Mouse (Mus musculus): ENCODE results near the gene Ttc13. TPM values are rescaled to one million over a fixed set of nuclear protein-coding genes. Genes with fewer than 3 reads are reported as not detected.

Ttc13 gene
- polyA plus RNA-seq, 1 experiment, result 11.4 TPM

DNA sequence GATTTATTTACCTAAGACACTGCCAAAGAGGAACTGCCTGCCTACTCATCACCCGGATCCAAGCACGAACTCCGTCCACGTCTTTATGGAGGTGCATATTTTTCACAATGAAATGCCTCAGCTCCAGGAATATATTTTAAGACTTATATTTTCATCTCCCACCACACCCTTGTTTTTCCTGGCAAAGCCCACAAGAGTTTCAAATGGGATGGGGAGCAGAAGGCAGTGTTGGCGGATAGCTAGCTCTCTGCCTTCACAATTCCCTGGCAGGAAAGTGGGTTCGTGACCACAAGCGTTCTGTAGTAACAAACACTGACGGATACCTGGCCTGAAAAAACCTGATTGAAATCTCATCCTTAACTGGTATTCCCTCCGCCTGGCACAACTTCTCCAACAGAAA is 60.0 kb downstream of the Ttc13 start:
- no peak for TF ChIP-seq CTCF (IDR thresholded peaks at IDR 0.05; ENCODE audit: extremely low read depth, insufficient read length, insufficient replicate concordance, low read depth, low read length)
- TF ChIP-seq POLR2A (IDR thresholded peaks at IDR 0.05; ENCODE audit: low read depth, low read length), result no peak
- Histone ChIP-seq H3K4me1 (ENCODE audit: control insufficient read depth, insufficient read depth, insufficient read length, low read length) (peaks cover 18% of the 10 kb centered on the region), H3K36me3 (ENCODE audit: control insufficient read depth, insufficient read depth, low read length) (no peaks in the 10 kb centered on the region), H3K27ac (ENCODE audit: insufficient read depth, low read depth, low read length) (no peak overlapping the region), H3K4me3 (ENCODE audit: low read depth, low read length) (peak overlapping the region; percentile 91; the same call in 1 of the 2 replicates), H3K27me3 (ENCODE audit: control insufficient read depth, insufficient read depth, low read length) (no peaks in the 10 kb centered on the region)
- WGBS, result 61% methylated on average over 9 of the region's 9 CpGs

DNA sequence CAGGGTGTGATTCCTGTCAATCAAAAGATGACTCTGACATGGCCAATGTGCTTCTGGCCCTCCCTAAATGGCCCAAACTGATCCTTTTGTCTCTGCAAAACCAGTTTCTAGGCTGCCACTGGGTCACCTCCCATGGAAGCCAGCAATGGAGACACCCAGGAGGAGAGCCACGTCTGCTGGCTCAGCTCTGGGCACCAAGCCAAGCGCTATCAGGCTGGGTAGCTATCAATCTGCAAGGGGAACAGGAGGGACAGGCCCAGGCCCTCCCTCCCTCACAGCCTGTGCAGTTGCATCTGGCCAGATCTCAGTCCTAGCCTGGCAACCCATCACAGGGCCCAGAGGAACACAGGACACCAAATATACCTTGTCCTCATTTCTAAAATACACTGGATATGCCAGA is 63.4 kb downstream of the Ttc13 start:
- WGBS, result 12% methylated on average over 2 of the region's 2 CpGs
- Histone ChIP-seq H3K27me3 (ENCODE audit: control insufficient read depth, insufficient read depth, low read length) (no peaks in the 10 kb centered on the region), H3K4me3 (ENCODE audit: low read depth, low read length) (no peak overlapping the region), H3K27ac (ENCODE audit: insufficient read depth, low read depth, low read length) (no peak overlapping the region), H3K36me3 (ENCODE audit: control insufficient read depth, insufficient read depth, low read length) (no peaks in the 10 kb centered on the region), H3K4me1 (ENCODE audit: control insufficient read depth, insufficient read depth, insufficient read length, low read length) (peaks cover 14% of the 10 kb centered on the region)
- TF ChIP-seq POLR2A (IDR thresholded peaks at IDR 0.05; ENCODE audit: low read depth, low read length), result no peak
- no peak for TF ChIP-seq CTCF (IDR thresholded peaks at IDR 0.05; ENCODE audit: extremely low read depth, insufficient read length, insufficient replicate concordance, low read depth, low read length)

DNA sequence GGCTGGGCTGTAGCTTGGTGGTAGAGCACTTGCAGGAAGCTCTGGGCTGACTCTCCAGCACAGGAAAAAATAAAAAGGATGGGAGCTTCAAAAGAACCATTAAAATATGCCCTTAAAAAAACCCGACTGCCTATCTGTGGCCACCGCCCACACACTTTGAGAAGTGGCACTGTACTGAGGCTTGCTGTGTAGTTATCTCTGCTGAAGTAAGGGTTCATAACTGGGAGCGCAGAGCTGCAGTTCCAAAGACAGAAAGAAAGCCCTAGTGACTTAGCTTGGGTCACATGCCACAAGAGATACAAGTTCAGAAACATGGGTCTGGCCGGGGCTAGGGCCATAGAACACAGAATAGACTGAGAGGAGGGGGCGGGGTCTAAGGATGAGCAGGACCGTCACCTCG is 63.8 kb downstream of the Ttc13 start:
- Histone ChIP-seq H3K27me3 (ENCODE audit: control insufficient read depth, insufficient read depth, low read length) (no peaks in the 10 kb centered on the region), H3K4me1 (ENCODE audit: control insufficient read depth, insufficient read depth, insufficient read length, low read length) (peaks cover 14% of the 10 kb centered on the region), H3K4me3 (ENCODE audit: low read depth, low read length) (no peak overlapping the region), H3K36me3 (ENCODE audit: control insufficient read depth, insufficient read depth, low read length) (no peaks in the 10 kb centered on the region), H3K27ac (ENCODE audit: insufficient read depth, low read depth, low read length) (no peak overlapping the region)
- no peak for TF ChIP-seq CTCF (IDR thresholded peaks at IDR 0.05; ENCODE audit: extremely low read depth, insufficient read length, insufficient replicate concordance, low read depth, low read length)
- TF ChIP-seq POLR2A (IDR thresholded peaks at IDR 0.05; ENCODE audit: low read depth, low read length), result no peak
- WGBS, result 63% methylated on average over 7 of the region's 7 CpGs

DNA sequence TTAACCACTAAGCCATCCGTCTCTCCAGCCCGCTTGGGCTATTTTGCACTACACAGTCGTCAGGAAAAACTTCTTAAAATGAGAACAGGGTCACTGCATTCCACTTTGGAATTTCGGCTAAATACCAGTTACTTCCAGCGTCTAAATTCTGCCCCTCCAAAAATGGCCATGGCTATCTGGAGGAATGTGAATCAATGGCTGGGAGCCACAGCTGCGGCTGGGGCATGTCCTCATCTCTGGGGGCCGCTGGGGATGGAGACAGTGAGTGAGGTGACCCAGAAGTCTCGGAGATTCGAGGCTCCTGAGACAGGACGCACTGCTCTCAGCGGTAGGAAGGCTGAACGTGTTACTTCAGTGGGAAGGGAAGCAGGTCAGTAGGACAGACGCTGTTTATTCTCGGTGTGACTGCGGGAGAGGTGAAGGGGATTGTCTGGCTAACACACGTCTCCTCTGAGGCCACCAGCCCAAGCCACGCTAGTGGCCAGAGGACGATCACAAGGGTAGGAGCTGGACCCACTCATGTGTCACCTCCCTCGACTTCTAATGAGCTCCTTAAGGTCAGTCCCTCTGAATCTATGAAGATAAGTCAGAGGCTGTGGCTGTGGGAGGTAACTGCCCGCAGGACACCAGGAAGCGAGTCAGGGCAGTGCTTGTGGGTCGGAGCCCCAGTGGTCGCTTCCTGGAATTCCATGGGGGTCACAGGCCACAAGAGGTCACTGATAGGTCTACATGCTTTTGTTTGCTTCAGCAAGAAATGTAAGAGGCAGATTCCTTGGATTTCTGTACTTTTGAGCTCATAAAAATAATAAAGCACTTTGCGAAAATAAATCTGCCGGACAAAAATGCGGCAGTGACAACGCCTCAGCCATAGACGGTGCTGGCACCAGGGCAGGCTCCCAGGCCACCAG is 68.0 kb downstream of the Ttc13 start:
- TF ChIP-seq CTCF (IDR thresholded peaks at IDR 0.05; ENCODE audit: extremely low read depth, insufficient read length, insufficient replicate concordance, low read depth, low read length) (no peak), POLR2A (IDR thresholded peaks at IDR 0.05; ENCODE audit: low read depth, low read length) (no peak)
- Histone ChIP-seq H3K27me3 (ENCODE audit: control insufficient read depth, insufficient read depth, low read length) (no peaks in the 10 kb centered on the region), H3K4me3 (ENCODE audit: low read depth, low read length) (no peak overlapping the region), H3K27ac (ENCODE audit: insufficient read depth, low read depth, low read length) (no peak overlapping the region), H3K4me1 (ENCODE audit: control insufficient read depth, insufficient read depth, insufficient read length, low read length) (peaks cover 18% of the 10 kb centered on the region), H3K36me3 (ENCODE audit: control insufficient read depth, insufficient read depth, low read length) (0 out of 2 replicates have a peak, but pooled peaks cover 2% of the 10 kb centered on the region)
- 78% methylated on average over 28 of the region's 28 CpGs for WGBS

DNA sequence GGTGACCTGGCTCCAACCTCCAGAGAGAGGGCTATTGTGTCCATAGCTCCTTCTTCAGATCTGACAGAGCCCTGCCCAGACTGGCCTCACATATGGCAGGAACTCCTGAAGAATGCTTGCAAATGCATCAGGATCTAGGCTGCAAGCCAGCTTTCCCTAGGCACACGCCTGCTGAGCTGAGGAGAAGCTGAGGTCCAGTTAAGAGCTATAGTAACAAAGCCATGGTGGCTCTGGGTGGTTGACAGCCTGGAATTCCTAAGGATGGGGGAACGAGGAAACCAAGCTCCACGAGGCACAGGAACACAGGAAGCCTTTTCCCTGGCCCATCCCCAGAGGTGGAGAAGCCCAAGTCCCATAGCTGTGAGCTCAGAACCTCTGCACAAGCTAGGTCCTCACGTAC is 69.2 kb downstream of the Ttc13 start:
- 0 out of 2 replicates have a peak, but pooled peaks cover 2% of the 10 kb centered on the region for H3K36me3 ChIP-seq (ENCODE audit: control insufficient read depth, insufficient read depth, low read length)
- H3K4me1 ChIP-seq (ENCODE audit: control insufficient read depth, insufficient read depth, insufficient read length, low read length), result peaks cover 12% of the 10 kb centered on the region
- TF ChIP-seq CTCF (IDR thresholded peaks at IDR 0.05; ENCODE audit: extremely low read depth, insufficient read length, insufficient replicate concordance, low read depth, low read length) (no peak), POLR2A (IDR thresholded peaks at IDR 0.05; ENCODE audit: low read depth, low read length) (no peak)
- no peak overlapping the region for H3K4me3 ChIP-seq (ENCODE audit: low read depth, low read length)
- no peaks in the 10 kb centered on the region for H3K27me3 ChIP-seq (ENCODE audit: control insufficient read depth, insufficient read depth, low read length)
- 34% methylated on average over 4 of the region's 4 CpGs for WGBS
- H3K27ac ChIP-seq (ENCODE audit: insufficient read depth, low read depth, low read length), result no peak overlapping the region

DNA sequence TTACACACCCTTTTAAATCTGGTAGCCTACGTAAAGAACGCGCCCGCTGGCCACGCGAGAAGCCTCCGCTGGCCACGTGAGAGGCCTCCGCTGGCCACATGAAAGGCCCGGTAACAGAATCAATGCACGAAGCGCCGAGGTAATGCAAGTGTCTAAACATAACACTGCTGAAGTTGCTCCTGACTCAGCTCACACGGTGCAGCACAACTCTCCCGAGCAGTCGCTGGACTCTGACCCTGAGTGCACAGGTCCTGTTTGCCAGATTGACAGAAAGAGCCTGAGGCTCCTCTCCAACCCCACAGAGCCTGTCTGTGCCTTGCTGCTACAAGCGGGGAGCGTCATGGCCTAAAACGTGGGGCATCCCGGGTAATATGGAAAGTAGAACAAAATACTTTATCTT is 70.0 kb downstream of the Ttc13 start:
- H3K4me1 ChIP-seq (ENCODE audit: control insufficient read depth, insufficient read depth, insufficient read length, low read length), result peaks cover 12% of the 10 kb centered on the region
- WGBS, result 40% methylated on average over 20 of the region's 20 CpGs
- no peak overlapping the region for H3K4me3 ChIP-seq (ENCODE audit: low read depth, low read length)
- no peaks in the 10 kb centered on the region for H3K27me3 ChIP-seq (ENCODE audit: control insufficient read depth, insufficient read depth, low read length)
- no peak overlapping the region; the same call in 1 of the 2 replicates for H3K27ac ChIP-seq (ENCODE audit: insufficient read depth, low read depth, low read length)
- TF ChIP-seq CTCF (IDR thresholded peaks at IDR 0.05; ENCODE audit: extremely low read depth, insufficient read length, insufficient replicate concordance, low read depth, low read length) (no peak), POLR2A (IDR thresholded peaks at IDR 0.05; ENCODE audit: low read depth, low read length) (no peak)
- 0 out of 2 replicates have a peak, but pooled peaks cover 2% of the 10 kb centered on the region for H3K36me3 ChIP-seq (ENCODE audit: control insufficient read depth, insufficient read depth, low read length)

DNA sequence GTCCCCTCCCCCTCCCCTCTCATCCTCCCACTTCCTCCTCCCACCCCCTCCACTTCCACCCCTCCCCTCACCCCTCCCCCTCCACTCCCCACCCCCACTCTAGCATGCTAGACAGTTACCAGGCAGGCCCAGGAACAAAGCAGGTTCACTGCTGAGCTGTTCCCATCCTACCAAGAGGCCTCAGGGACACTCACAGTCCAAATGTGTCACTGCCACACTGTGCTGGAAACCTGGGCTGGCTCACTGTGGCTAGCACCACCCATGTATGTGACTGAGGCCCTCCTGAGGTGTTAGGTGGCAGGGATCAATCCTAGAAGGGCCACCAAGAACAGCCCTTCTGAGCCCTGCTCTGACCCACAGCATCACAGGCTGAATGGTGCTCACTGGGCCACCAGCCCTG is 73.5 kb downstream of the Ttc13 start:
- Histone ChIP-seq H3K27ac (ENCODE audit: insufficient read depth, low read depth, low read length) (no peak overlapping the region), H3K4me1 (ENCODE audit: control insufficient read depth, insufficient read depth, insufficient read length, low read length) (peaks cover 15% of the 10 kb centered on the region), H3K4me3 (ENCODE audit: low read depth, low read length) (no peak overlapping the region), H3K36me3 (ENCODE audit: control insufficient read depth, insufficient read depth, low read length) (0 out of 2 replicates have a peak, but pooled peaks cover 2% of the 10 kb centered on the region), H3K27me3 (ENCODE audit: control insufficient read depth, insufficient read depth, low read length) (no peaks in the 10 kb centered on the region)
- TF ChIP-seq POLR2A (IDR thresholded peaks at IDR 0.05; ENCODE audit: low read depth, low read length) (no peak), CTCF (IDR thresholded peaks at IDR 0.05; ENCODE audit: extremely low read depth, insufficient read length, insufficient replicate concordance, low read depth, low read length) (no peak)

All from small intestine, adult 2 months (tissue).